Mouse (Mus musculus): ENCODE measurements at regions not wholly inside any gene's neighbourhood (a gene's known extent, or its start where the extent isn't known, plus 50 kb on each side); places are given as distances from the start of the nearest gene placed in this dataset.
"Not testable (repeated sequence)": the region's sequence is repeated elsewhere in the genome, so short reads cannot be mapped to it uniquely, and the experiment has no call there.

GRCm38 (mm10) chr3:37835687-37836086, 111.4 kb upstream of the Gm5148 start:
- DNase-seq (ENCODE audit: low read depth, low spot score), result no peak

- no peak for DNase-seq (ENCODE audit: low read depth, low spot score)
These were observed 110.8 kb upstream of the Gm5148 start for GRCm38 (mm10) chr3:37835135-37835534.

GRCm38 (mm10) chr3:37834626-37835025, 110.3 kb upstream of the Gm5148 start:
- DNase-seq (ENCODE audit: low read depth, low spot score), result no peak

GRCm38 (mm10) chr3:37833387-37833786, 109.1 kb upstream of the Gm5148 start:
- DNase-seq (ENCODE audit: low read depth, low spot score), result no peak

- no peak for DNase-seq (ENCODE audit: low read depth, low spot score)
These were observed 103.3 kb upstream of the Gm5148 start for GRCm38 (mm10) chr3:37827546-37827945.

GRCm38 (mm10) chr3:37825602-37826001, 101.3 kb upstream of the Gm5148 start:
- DNase-seq (ENCODE audit: low read depth, low spot score), result no peak

GRCm38 (mm10) chr3:37824681-37825080, 100.4 kb upstream of the Gm5148 start:
- no peak for DNase-seq (ENCODE audit: low read depth, low spot score)

- no peak for DNase-seq (ENCODE audit: low read depth, low spot score)
These were observed 95.2 kb upstream of the Gm5148 start for GRCm38 (mm10) chr3:37819503-37819902.

- no peak for DNase-seq (ENCODE audit: low read depth, low spot score)
These were observed 93.1 kb upstream of the Gm5148 start for GRCm38 (mm10) chr3:37817434-37817805.

GRCm38 (mm10) chr3:37816781-37817433, 92.6 kb upstream of the Gm5148 start:
- DNase-seq (ENCODE audit: low read depth, low spot score), result no peak

GRCm38 (mm10) chr3:37815771-37816170, 91.5 kb upstream of the Gm5148 start:
- no peak for DNase-seq (ENCODE audit: low read depth, low spot score)

GRCm38 (mm10) chr3:37812936-37813335, 88.6 kb upstream of the Gm5148 start:
- DNase-seq (ENCODE audit: low read depth, low spot score), result no peak

GRCm38 (mm10) chr3:37811429-37811828, 87.1 kb upstream of the Gm5148 start:
- no peak for DNase-seq (ENCODE audit: low read depth, low spot score)

GRCm38 (mm10) chr3:37810763-37811162, 86.5 kb upstream of the Gm5148 start:
- DNase-seq (ENCODE audit: low read depth, low spot score), result no peak

GRCm38 (mm10) chr3:37805805-37806148, 81.5 kb upstream of the Gm5148 start:
- no peak for DNase-seq (ENCODE audit: low read depth, low spot score)

- no peak for DNase-seq (ENCODE audit: low read depth, low spot score)
These were observed 80.9 kb upstream of the Gm5148 start for GRCm38 (mm10) chr3:37804941-37805804.

- no peak for DNase-seq (ENCODE audit: low read depth, low spot score)
These were observed 80.0 kb upstream of the Gm5148 start for GRCm38 (mm10) chr3:37804261-37804660.

- DNase-seq (ENCODE audit: low read depth, low spot score), result not testable (repeated sequence)
These were observed 79.5 kb upstream of the Gm5148 start for GRCm38 (mm10) chr3:37803781-37804180.

- no peak for DNase-seq (ENCODE audit: low read depth, low spot score)
These were observed 77.3 kb upstream of the Gm5148 start for GRCm38 (mm10) chr3:37801551-37801950.

- no peak for DNase-seq (ENCODE audit: low read depth, low spot score)
These were observed 75.5 kb upstream of the Gm5148 start for GRCm38 (mm10) chr3:37799809-37800208.

GRCm38 (mm10) chr3:37789711-37790110, 65.4 kb upstream of the Gm5148 start:
- no peak for DNase-seq (ENCODE audit: low read depth, low spot score)

GRCm38 (mm10) chr3:37789143-37789697, 64.9 kb upstream of the Gm5148 start:
- no peak for DNase-seq (ENCODE audit: low read depth, low spot score)

GRCm38 (mm10) chr3:37788366-37788765, 64.1 kb upstream of the Gm5148 start:
- no peak for DNase-seq (ENCODE audit: low read depth, low spot score)

Measured in R1 (cell line).